Mouse (Mus musculus): ENCODE measurements at regions not wholly inside any gene's neighbourhood (a gene's known extent, or its start where the extent isn't known, plus 50 kb on each side); places are given as distances from the start of the nearest gene placed in this dataset.

- H3K9ac ChIP-seq (ENCODE audit: insufficient read depth, low read depth): no peak overlapping the region
- in situ Hi-C loops (cut with MboI; ENCODE audit: low pct_ligation_motif_present, low pct_unique_long_range_greater_than_20kb, low sequenced_read_pairs): no loop called here
Observed at GRCm38 (mm10) chr17:45811632-45812221, 78.1 kb upstream of the 1600014C23Rik start.

GRCm38 (mm10) chr17:45809728-45810127 is 76.1 kb upstream of the 1600014C23Rik start:
- in situ Hi-C loops (cut with MboI; ENCODE audit: low pct_ligation_motif_present, low pct_unique_long_range_greater_than_20kb, low sequenced_read_pairs) (no loop called here), dilution Hi-C loops (cut with MboI; ENCODE audit: extremely low pct_ligation_motif_present, extremely low pct_unique_long_range_greater_than_20kb, low sequenced_read_pairs) (no loop called here)
- peak in 1 of 2 experiments; percentile 33; a peak in 1 of 4 replicates for TF ChIP-seq CTCF (conservative IDR thresholded peaks at IDR 0.05 in 1 of 2, IDR thresholded peaks at IDR 0.05 in 1 of 2; ENCODE audit: low read depth in 2 of 2, low read length in 2 of 2)
- no peak for TF ChIP-seq E2F4 (IDR thresholded peaks at IDR 0.05; ENCODE audit: insufficient replicate concordance, low read depth, low read length)
- Histone ChIP-seq H3K27me3 (replicated peaks) (peaks cover 84% of the 10 kb centered on the region), H3K4me2 (ENCODE audit: insufficient read depth, low read depth, poor library complexity, severe bottlenecking) (no peak overlapping the region), H3K9me3 (replicated peaks; ENCODE audit: low read length) (peaks cover 4% of the 10 kb centered on the region), H3K4me3 (replicated peaks in 1 of 3; ENCODE audit: low read depth in 2 of 3, low read length in 2 of 3, poor library complexity in 1 of 3) (no peak overlapping the region), H3K36me3 (replicated peaks in 1 of 2; ENCODE audit: control insufficient read depth in 1 of 2, insufficient read depth in 1 of 2, low read length in 1 of 2) (no peaks in the 10 kb centered on the region), H3K79me2 (replicated peaks; ENCODE audit: control insufficient read depth, extremely low read depth, insufficient read depth, poor library complexity, severe bottlenecking) (no peaks in the 10 kb centered on the region), H3K27ac (ENCODE audit: insufficient read depth, low read depth) (no peak overlapping the region), H3K9ac (ENCODE audit: insufficient read depth, low read depth) (no peak overlapping the region), H3K4me1 (ENCODE audit: control insufficient read depth in 1 of 2, insufficient read depth in 2 of 2) (no peaks in the 10 kb centered on the region)
- DNase-seq (ENCODE audit: extremely low read depth): no peak

More at GRCm38 (mm10) chr17:45811632-45812221, 78.1 kb upstream of the 1600014C23Rik start:
- no peak overlapping the region for H3K4me2 ChIP-seq (ENCODE audit: insufficient read depth, low read depth, poor library complexity, severe bottlenecking)
- H3K4me3 ChIP-seq (replicated peaks in 1 of 3; ENCODE audit: low read depth in 2 of 3, low read length in 2 of 3, poor library complexity in 1 of 3): no peak overlapping the region
- H3K79me2 ChIP-seq (replicated peaks; ENCODE audit: control insufficient read depth, extremely low read depth, insufficient read depth, poor library complexity, severe bottlenecking): no peaks in the 10 kb centered on the region
- H3K36me3 ChIP-seq (replicated peaks in 1 of 2; ENCODE audit: control insufficient read depth in 1 of 2, insufficient read depth in 1 of 2, low read length in 1 of 2): no peaks in the 10 kb centered on the region
- H3K9me3 ChIP-seq (replicated peaks; ENCODE audit: low read length): peaks cover 4% of the 10 kb centered on the region
- dilution Hi-C loops (cut with MboI; ENCODE audit: extremely low pct_ligation_motif_present, extremely low pct_unique_long_range_greater_than_20kb, low sequenced_read_pairs): no loop called here
- TF ChIP-seq SMC3 (IDR thresholded peaks at IDR 0.05; ENCODE audit: low read depth, low read length) (no peak), MAZ (IDR thresholded peaks at IDR 0.05; ENCODE audit: low read depth, low read length) (no peak)
- DNase-seq (ENCODE audit: extremely low read depth): no peak
- peaks cover 86% of the 10 kb centered on the region for H3K27me3 ChIP-seq (replicated peaks)
- no peak overlapping the region for H3K27ac ChIP-seq (ENCODE audit: insufficient read depth, low read depth)
- peaks cover 8 to 9% of the 10 kb centered on the region in 2 experiments for H3K4me1 ChIP-seq (ENCODE audit: control insufficient read depth in 1 of 2, insufficient read depth in 2 of 2)

GRCm38 (mm10) chr17:45808374-45808773 is 74.7 kb upstream of the 1600014C23Rik start:
- H3K27me3 ChIP-seq (replicated peaks): peaks cover 82% of the 10 kb centered on the region
- no peak for TF ChIP-seq SIN3A (IDR thresholded peaks at IDR 0.05; ENCODE audit: low read length)
- no peak for TF ChIP-seq JUN (IDR thresholded peaks at IDR 0.05; ENCODE audit: insufficient read depth, low read depth, low read length)
- no peak for TF ChIP-seq ZKSCAN1 (IDR thresholded peaks at IDR 0.05; ENCODE audit: borderline replicate concordance, low read depth, low read length)
- TF ChIP-seq TCF12 (IDR thresholded peaks at IDR 0.05; ENCODE audit: low read depth, low read length): no peak
- TF ChIP-seq CHD2 (IDR thresholded peaks at IDR 0.05; ENCODE audit: low read length): no peak
- no peak for TF ChIP-seq MYC (IDR thresholded peaks at IDR 0.05; ENCODE audit: low read depth, low read length)
- TF ChIP-seq ZMIZ1 (IDR thresholded peaks at IDR 0.05; ENCODE audit: low read depth, low read length): no peak
- no peak for TF ChIP-seq MEF2A (IDR thresholded peaks at IDR 0.05; ENCODE audit: borderline replicate concordance, low read depth, low read length)
- no peak for TF ChIP-seq UBTF (IDR thresholded peaks at IDR 0.05; ENCODE audit: low read depth, low read length)
- TF ChIP-seq POLR2AphosphoS2 (IDR thresholded peaks at IDR 0.05; ENCODE audit: low read depth, low read length): no peak
- no peak for TF ChIP-seq E2F4 (IDR thresholded peaks at IDR 0.05; ENCODE audit: insufficient replicate concordance, low read depth, low read length)
- TF ChIP-seq ELF1 (IDR thresholded peaks at IDR 0.05; ENCODE audit: low read depth, low read length): no peak
- TF ChIP-seq MAFK (IDR thresholded peaks at IDR 0.05; ENCODE audit: insufficient replicate concordance, low read length): no peak
- no peak for TF ChIP-seq USF2 (conservative IDR thresholded peaks at IDR 0.05; ENCODE audit: low read depth, low read length)
- no peak for TF ChIP-seq MAX (IDR thresholded peaks at IDR 0.05; ENCODE audit: low read length)
- TF ChIP-seq EP300 (IDR thresholded peaks at IDR 0.05; ENCODE audit: low read length): no peak
- TF ChIP-seq IRF4 (IDR thresholded peaks at IDR 0.05; ENCODE audit: low read depth, low read length): no peak
- no peak for TF ChIP-seq NELFE (IDR thresholded peaks at IDR 0.05; ENCODE audit: low read depth, low read length)
- TF ChIP-seq CHD1 (IDR thresholded peaks at IDR 0.05; ENCODE audit: low read depth, low read length): no peak
- TF ChIP-seq MAZ (IDR thresholded peaks at IDR 0.05; ENCODE audit: low read depth, low read length): no peak
- DNase-seq (ENCODE audit: extremely low read depth): no peak
- no peak overlapping the region for H3K9ac ChIP-seq (ENCODE audit: insufficient read depth, low read depth)
- no peaks in the 10 kb centered on the region for H3K36me3 ChIP-seq (replicated peaks in 1 of 2; ENCODE audit: control insufficient read depth in 1 of 2, insufficient read depth in 1 of 2, low read length in 1 of 2)
- no peak overlapping the region for H3K27ac ChIP-seq (ENCODE audit: insufficient read depth, low read depth)
- dilution Hi-C loops (cut with MboI; ENCODE audit: extremely low pct_ligation_motif_present, extremely low pct_unique_long_range_greater_than_20kb, low sequenced_read_pairs) (no loop called here), in situ Hi-C loops (cut with MboI; ENCODE audit: low pct_ligation_motif_present, low pct_unique_long_range_greater_than_20kb, low sequenced_read_pairs) (no loop called here)
- peaks cover 4% of the 10 kb centered on the region for H3K9me3 ChIP-seq (replicated peaks; ENCODE audit: low read length)
- no peaks in the 10 kb centered on the region for H3K4me1 ChIP-seq (ENCODE audit: control insufficient read depth in 1 of 2, insufficient read depth in 2 of 2)
- H3K4me3 ChIP-seq (replicated peaks in 1 of 3; ENCODE audit: low read depth in 2 of 3, low read length in 2 of 3, poor library complexity in 1 of 3): no peak overlapping the region
- no peak overlapping the region for H3K4me2 ChIP-seq (ENCODE audit: insufficient read depth, low read depth, poor library complexity, severe bottlenecking)
- H3K79me2 ChIP-seq (replicated peaks; ENCODE audit: control insufficient read depth, extremely low read depth, insufficient read depth, poor library complexity, severe bottlenecking): no peaks in the 10 kb centered on the region

Measured in CH12.LX (cell line).